Mouse (Mus musculus) liver, postnatal 0 days (tissue): ENCODE results near the gene Gm12830. TPM values are rescaled to one million over a fixed set of nuclear protein-coding genes. Genes with fewer than 3 reads are reported as not detected.

Experiments
- ATAC-seq: fragments of 200-750 bp; cut with Nextera tagmentation; 2 replicates; pipeline ENCODE4 v1.8.0; 2017; ENCODE audit warnings: mild to moderate bottlenecking, moderate library complexity
- DNase-seq: peaks from one replicate; pipeline ENCODE4 v3.0.0-alpha.2; 2016
- H3K27ac ChIP-seq: fragments of 300-500 bp; sonication (generic); 2 replicates; pipeline ENCODE4 v1.5.1; 2014; ENCODE audit warnings: antibody characterized with exemption, moderate library complexity, mild to moderate bottlenecking, low read depth
- H3K27me3 ChIP-seq: fragments of 300-500 bp; sonication (generic); 2 replicates; pipeline ENCODE4 v1.6.1; 2014; ENCODE audit warnings: low read length, control low read depth, mixed read lengths; ENCODE audit not compliant: insufficient read depth
- H3K36me3 ChIP-seq: fragments of 300-500 bp; sonication (generic); replicated peaks from 2 replicates; pipeline ENCODE4 v1.6.1; 2014; ENCODE audit warnings: mild to moderate bottlenecking, control low read depth, low read length, moderate library complexity, mixed read lengths; ENCODE audit not compliant: insufficient read depth
- H3K4me1 ChIP-seq: fragments of 300-500 bp; sonication (generic); 2 replicates; pipeline ENCODE4 v1.6.1; 2014; ENCODE audit warnings: antibody characterized with exemption, mild to moderate bottlenecking, control low read depth; ENCODE audit not compliant: insufficient read depth
- H3K4me2 ChIP-seq: fragments of 300-500 bp; sonication (generic); 2 replicates; pipeline ENCODE4 v1.6.1; 2014; ENCODE audit warnings: low read depth, mild to moderate bottlenecking, low read length, moderate library complexity, mixed read lengths
- H3K4me3 ChIP-seq: fragments of 300-500 bp; sonication (generic); 2 replicates; pipeline ENCODE4 v1.5.1; 2014; ENCODE audit warnings: low read depth, low read length
- H3K9ac ChIP-seq: fragments of 300-500 bp; sonication (generic); replicated peaks from 2 replicates; pipeline ENCODE4 v1.6.1; 2014; ENCODE audit warnings: mild to moderate bottlenecking, moderate library complexity
- H3K9me3 ChIP-seq: fragments of 300-500 bp; sonication (generic); 2 replicates; pipeline ENCODE4 v1.6.1; 2016; ENCODE audit warnings: mild to moderate bottlenecking, control low read depth, low read length, mixed read lengths
- CTCF ChIP-seq: sonication (generic); IDR thresholded peaks from 2 replicates; pipeline ENCODE4 v1.5.1; 2016; ENCODE audit warnings: antibody characterized with exemption, low read depth
- EP300 ChIP-seq: IDR thresholded peaks from 2 replicates; pipeline ENCODE4 v1.6.1; 2016; ENCODE audit warnings: antibody characterized with exemption, low read depth, mild to moderate bottlenecking
- WGBS: fragments of 180-500 bp; shearing (Covaris S2); extraction: QIAGEN DNeasy Blood & Tissue Kit; methylation state at CpG from one replicate; pipeline ENCODE4 v1.1.7; 2014; ENCODE audit not compliant: insufficient replicate concordance; 5-methylcytosine and 5-hydroxymethylcytosine counted together
- polyA plus RNA-seq: library from polyadenylated mRNA; unstranded; fragments of >200 nt; fragmentation: Nextera tagmentation; extraction: Ambion mirVana; gene quantifications from 2 replicates; pipeline ENCODE4 v1.2.1, GENCODE M21; 2015

The Gm12830 gene
- polyA plus RNA-seq, 1 experiment from 2014 or later: not detected

- TF ChIP-seq EP300: no peak
- H3K4me1 ChIP-seq: no peaks in the 10 kb centered on the region
- WGBS: 77% methylated on average over 7 of the region's 7 CpGs
- no peak overlapping the region for H3K4me3 ChIP-seq
- H3K9ac ChIP-seq: no peak overlapping the region
- no peak overlapping the region for H3K27ac ChIP-seq
- no peaks in the 10 kb centered on the region for H3K36me3 ChIP-seq
- H3K27me3 ChIP-seq: no peaks in the 10 kb centered on the region
- H3K9me3 ChIP-seq: no peaks in the 10 kb centered on the region
- no peak overlapping the region for H3K4me2 ChIP-seq
- ATAC-seq: no peak
- no peak for DNase-seq
These were observed 38.7 kb upstream of the Gm12830 start for GRCm38 (mm10) chr4:114782851-114783250.

- H3K36me3 ChIP-seq: no peaks in the 10 kb centered on the region
- WGBS: 78% methylated on average over 2 of the region's 2 CpGs
- no peak for ATAC-seq
- no peak for TF ChIP-seq EP300
- 0 out of 2 replicates have a peak, but pooled peaks have one; percentile 5 for TF ChIP-seq CTCF
- no peak for DNase-seq
- no peak overlapping the region for H3K4me3 ChIP-seq
- H3K27me3 ChIP-seq: no peaks in the 10 kb centered on the region
- H3K4me2 ChIP-seq: no peak overlapping the region
- H3K4me1 ChIP-seq: no peaks in the 10 kb centered on the region
- no peak overlapping the region for H3K27ac ChIP-seq
- no peaks in the 10 kb centered on the region for H3K9me3 ChIP-seq
- H3K9ac ChIP-seq: no peak overlapping the region
These were observed 36.8 kb upstream of the Gm12830 start for GRCm38 (mm10) chr4:114784735-114785134.

- WGBS: 53% methylated on average over 4 of the region's 4 CpGs
- H3K27ac ChIP-seq: no peak overlapping the region
- H3K4me1 ChIP-seq: no peaks in the 10 kb centered on the region
- H3K9ac ChIP-seq: no peak overlapping the region
- no peaks in the 10 kb centered on the region for H3K36me3 ChIP-seq
- ATAC-seq: no peak
- H3K9me3 ChIP-seq: no peaks in the 10 kb centered on the region
- no peaks in the 10 kb centered on the region for H3K27me3 ChIP-seq
- TF ChIP-seq EP300 (no peak), CTCF (no peak)
- no peak overlapping the region for H3K4me3 ChIP-seq
- no peak overlapping the region for H3K4me2 ChIP-seq
- DNase-seq: no peak
These were observed 32.7 kb upstream of the Gm12830 start for GRCm38 (mm10) chr4:114788856-114789255.

- no peak overlapping the region for H3K27ac ChIP-seq
- H3K9ac ChIP-seq: no peak overlapping the region
- DNase-seq (no peak), ATAC-seq (no peak)
- 71% methylated on average over 9 of the region's 9 CpGs for WGBS
- TF ChIP-seq CTCF: no peak
- no peak for TF ChIP-seq EP300
- H3K27me3 ChIP-seq: no peaks in the 10 kb centered on the region
- no peaks in the 10 kb centered on the region for H3K9me3 ChIP-seq
- H3K36me3 ChIP-seq: no peaks in the 10 kb centered on the region
- H3K4me3 ChIP-seq: no peak overlapping the region
- no peaks in the 10 kb centered on the region for H3K4me1 ChIP-seq
- H3K4me2 ChIP-seq: no peak overlapping the region
These were observed 29.9 kb upstream of the Gm12830 start for GRCm38 (mm10) chr4:114791650-114792049.

- peak; percentile 46 for TF ChIP-seq CTCF
- no peak for TF ChIP-seq EP300
- no peaks in the 10 kb centered on the region for H3K4me1 ChIP-seq
- WGBS: 63% methylated on average over 2 of the region's 2 CpGs
- DNase-seq (no peak), ATAC-seq (no peak)
- H3K9ac ChIP-seq: no peak overlapping the region
- H3K4me2 ChIP-seq: no peak overlapping the region
- no peaks in the 10 kb centered on the region for H3K36me3 ChIP-seq
- no peaks in the 10 kb centered on the region for H3K27me3 ChIP-seq
- H3K9me3 ChIP-seq: no peaks in the 10 kb centered on the region
- H3K27ac ChIP-seq: no peak overlapping the region
- H3K4me3 ChIP-seq: no peak overlapping the region
These were observed 27.7 kb upstream of the Gm12830 start for GRCm38 (mm10) chr4:114793836-114794235.

GRCm38 (mm10) chr4:114797254-114797914 lies 24.1 kb upstream of the Gm12830 start:
- Histone ChIP-seq H3K9me3 (no peaks in the 10 kb centered on the region), H3K36me3 (no peaks in the 10 kb centered on the region), H3K27me3 (no peaks in the 10 kb centered on the region), H3K27ac (no peak overlapping the region), H3K9ac (no peak overlapping the region), H3K4me1 (no peaks in the 10 kb centered on the region), H3K4me2 (no peak overlapping the region), H3K4me3 (no peak overlapping the region)
- DNase-seq (no peak), ATAC-seq (no peak)
- TF ChIP-seq CTCF: no peak
- WGBS: 47% methylated on average over 5 of the region's 5 CpGs
